Mouse (Mus musculus) cerebellum, adult 9-11 months (tissue): ENCODE measurements around the gene Olfr329-ps.
"Not testable (repeated sequence)": the region's sequence is repeated elsewhere in the genome, so short reads cannot be mapped to it uniquely, and the experiment has no call there.

Experiments
- DNase-seq: peaks from one replicate; pipeline ENCODE4 v3.0.0; 2022

The Olfr329-ps gene

GRCm38 (mm10) chr11:58546322-58546721 lies at the start of gene Olfr329-ps:
TSS of gene Olfr329-ps (minus strand) at chr11:58546422.
- DNase-seq: no peak

- no peak for DNase-seq
These were observed 48.6 kb upstream of the Olfr329-ps start, which contains the start of gene Olfr324 for GRCm38 (mm10) chr11:58594814-58595213. TSS of gene Olfr324 (plus strand) at chr11:58595114.

DNA sequence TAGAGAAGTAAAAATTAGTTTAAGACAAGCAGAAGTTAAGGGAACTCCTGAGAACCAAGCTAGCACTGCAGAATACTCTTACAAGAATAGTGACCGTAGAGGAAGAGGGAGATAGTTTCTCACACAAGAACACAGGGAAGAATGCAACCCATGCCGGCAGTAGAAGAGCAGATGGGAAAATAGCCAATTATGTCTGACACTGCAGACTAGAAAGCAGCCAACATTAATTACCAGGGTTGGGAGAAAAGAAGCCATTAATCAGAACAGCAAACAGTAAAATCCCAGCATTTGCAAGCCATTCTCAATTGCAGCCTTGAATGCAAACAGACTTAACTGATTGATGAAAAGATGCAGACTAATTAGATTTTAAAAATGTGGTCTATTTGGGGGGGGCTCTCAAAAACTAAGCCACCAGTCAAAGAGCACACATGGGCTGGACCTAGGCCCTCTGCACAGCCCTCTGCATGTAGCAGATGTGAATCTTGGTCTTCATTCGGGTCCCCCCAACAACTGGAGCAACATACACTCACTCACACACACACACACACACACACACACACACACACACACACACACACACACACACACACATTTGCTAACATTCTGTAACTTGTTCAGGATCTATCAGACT lies 42.5 kb upstream of the Olfr329-ps start:
- no peak for DNase-seq

DNA sequence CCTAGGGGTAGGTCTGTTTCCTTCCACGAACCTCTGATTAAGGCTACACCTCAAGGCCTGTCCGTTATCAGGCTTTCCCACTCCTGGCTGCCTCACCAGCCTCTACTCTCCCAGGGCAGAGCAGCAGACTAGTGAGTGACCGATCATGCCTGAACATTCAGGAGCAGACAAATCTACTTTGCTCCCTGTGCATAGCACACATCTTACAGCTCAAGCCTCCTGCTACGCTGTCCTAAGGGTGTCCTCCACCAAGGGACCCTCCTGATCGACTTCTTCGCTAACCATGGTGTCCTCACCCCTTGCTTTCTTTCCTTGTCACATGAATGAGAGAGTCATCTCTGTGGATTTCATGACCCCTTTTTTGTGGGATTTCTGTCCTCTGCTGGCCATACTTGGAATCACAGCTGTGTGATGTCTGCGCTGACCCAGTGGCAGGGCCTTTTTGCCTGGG lies 41.7 kb upstream of the Olfr329-ps start:
- DNase-seq: peak; percentile 3

DNA sequence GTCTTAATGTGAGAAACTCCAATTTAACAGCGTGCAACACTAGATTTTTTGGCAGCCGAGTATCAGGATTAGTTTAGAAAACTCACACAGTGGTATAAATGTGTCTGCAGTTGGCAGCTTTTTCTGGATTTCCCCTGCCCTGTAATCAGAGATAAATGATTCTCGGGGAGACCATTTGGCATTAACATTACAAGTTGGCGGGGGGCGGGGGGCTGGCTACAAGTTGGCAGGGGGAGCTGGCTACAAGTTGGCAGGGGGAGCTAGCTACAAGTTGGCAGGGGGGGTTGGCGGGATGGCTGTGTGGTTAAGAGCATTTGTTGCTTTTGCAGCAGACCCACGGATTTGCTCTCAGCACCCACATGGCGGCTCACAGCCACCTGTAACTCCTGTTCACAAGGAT lies 32.4 kb upstream of the Olfr329-ps start:
- no peak for DNase-seq

DNA sequence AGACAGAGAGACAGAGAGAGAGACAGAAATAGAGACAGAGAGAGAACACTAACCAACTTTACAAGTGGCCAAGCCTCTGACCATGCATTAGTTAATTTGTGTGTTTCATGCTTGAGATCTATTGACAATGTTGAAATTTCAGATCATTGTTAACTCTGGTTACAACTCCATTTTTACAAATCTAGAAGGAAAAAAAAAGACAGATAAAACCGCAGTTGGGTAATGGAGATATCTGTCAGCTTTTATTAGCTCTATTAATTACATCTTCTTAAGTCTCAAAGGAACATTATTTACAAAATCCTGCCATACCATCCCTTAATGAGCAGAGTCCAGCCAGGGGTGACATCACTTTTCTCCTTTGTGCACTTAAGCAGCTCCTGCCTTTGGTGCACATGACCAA lies 31.2 kb upstream of the Olfr329-ps start, which contains the start of gene Olfr325:
TSS of gene Olfr325 (plus strand) at position 301 of the 400 bp plus-strand sequence.
- no peak for DNase-seq

DNA sequence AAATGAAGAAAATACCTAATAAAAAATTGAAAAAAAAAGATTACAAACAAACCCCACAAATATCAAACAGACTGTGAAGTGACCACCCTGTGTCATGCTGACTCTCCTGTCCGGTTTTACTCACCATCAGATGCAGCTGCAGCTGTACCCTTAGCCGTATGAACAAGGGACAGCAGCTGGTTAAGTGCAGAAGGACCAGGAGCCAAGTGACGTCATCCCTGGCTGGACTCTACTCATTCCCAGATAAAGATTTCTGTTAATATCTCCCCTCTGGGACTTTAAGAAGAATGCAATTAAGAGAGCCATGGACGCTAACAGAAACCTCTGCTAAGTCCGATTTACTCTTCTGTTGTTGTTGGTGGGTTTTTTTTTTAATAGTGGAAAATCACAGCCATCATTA lies 24.2 kb upstream of the Olfr329-ps start, which contains the start of gene Olfr224:
TSS of gene Olfr224 (minus strand) at position 149 of the 400 bp plus-strand sequence.
- DNase-seq: no peak

- DNase-seq: no peak
These were observed 9.3 kb upstream of the Olfr329-ps start, which contains the start of gene Olfr328 for GRCm38 (mm10) chr11:58555536-58555935. TSS of gene Olfr328 (minus strand) at chr11:58555636.

GRCm38 (mm10) chr11:58534736-58535135 lies 11.5 kb downstream of the Olfr329-ps start, which contains the start of gene Olfr330:
TSS of gene Olfr330 (minus strand) at chr11:58534836.
- not testable (repeated sequence) for DNase-seq

DNA sequence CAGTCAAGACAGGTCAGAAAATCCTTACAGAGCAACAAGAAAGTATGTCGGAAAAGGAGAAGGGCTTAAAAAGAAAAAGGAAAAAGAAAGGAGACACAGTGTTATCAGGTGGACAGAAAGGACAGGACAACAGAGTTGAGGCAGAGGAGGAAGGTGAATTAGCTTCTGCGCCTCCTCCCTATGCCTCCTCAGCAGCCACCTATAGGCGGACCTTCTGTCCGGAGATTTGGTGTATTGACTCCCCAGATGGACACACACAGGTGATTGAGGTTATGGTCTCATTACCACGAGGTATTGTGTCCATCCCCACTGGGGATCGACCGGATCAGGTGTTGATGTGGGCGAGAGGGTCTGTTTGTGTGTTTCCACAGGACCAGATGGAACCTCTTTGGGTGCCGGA lies 26.5 kb downstream of the Olfr329-ps start:
- DNase-seq: peak; percentile 34

- DNase-seq: peak; percentile 63
These were observed 27.3 kb downstream of the Olfr329-ps start for GRCm38 (mm10) chr11:58518916-58519315.

- not testable (repeated sequence) for DNase-seq
These were observed 37.2 kb downstream of the Olfr329-ps start for GRCm38 (mm10) chr11:58509058-58509457.

- DNase-seq: not testable (repeated sequence)
These were observed 43.8 kb downstream of the Olfr329-ps start, which contains the start of gene Olfr331 for GRCm38 (mm10) chr11:58502472-58502871. TSS of gene Olfr331 (minus strand) at chr11:58502572.

- no peak for DNase-seq
These were observed 46.9 kb downstream of the Olfr329-ps start for GRCm38 (mm10) chr11:58499290-58499689.

DNA sequence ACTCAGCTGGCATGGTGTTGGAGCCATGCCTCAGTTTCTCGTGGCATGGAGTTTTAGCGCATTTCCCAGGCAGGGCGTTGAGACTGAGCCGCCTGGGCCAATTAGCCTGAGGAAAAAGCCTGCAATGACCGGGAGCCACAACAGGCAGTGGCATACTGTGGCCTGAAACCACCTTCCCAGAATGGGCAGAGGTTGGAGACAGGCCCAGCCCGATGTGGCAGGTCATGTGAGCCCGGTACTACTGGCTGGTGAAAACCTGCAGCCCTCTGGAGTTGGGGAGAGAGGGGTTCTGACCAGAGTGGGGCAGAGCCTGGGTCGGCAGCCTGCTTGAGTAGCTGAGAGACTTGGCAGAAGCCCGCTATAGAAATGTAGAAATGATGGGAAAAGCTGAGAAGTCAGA lies 47.5 kb downstream of the Olfr329-ps start:
- DNase-seq: no peak

GRCm38 (mm10) chr11:58492455-58492854 lies 53.8 kb downstream of the Olfr329-ps start, which contains the start of gene Olfr332:
TSS of gene Olfr332 (minus strand) at chr11:58492555.
- DNase-seq: no peak
